Mouse (Mus musculus): Measurements from ENCODE around the gene Uckl1. TPM values are rescaled to one million over a fixed set of nuclear protein-coding genes. Genes with fewer than 3 reads are reported as not detected.
A peak's percentile ranks its signal among the peaks of the same experiment; 100 is the strongest.

Uckl1 gene
- polyA plus RNA-seq, 1 experiment from 2014 or later, result 70.9 TPM

GRCm38 (mm10) chr2:181546142-181546541 lies 38.5 kb downstream of the Uckl1 start:
- Histone ChIP-seq H3K36me3 (ENCODE audit: control insufficient read depth, insufficient read depth, low read length) (peaks cover 29% of the 10 kb centered on the region), H3K4me1 (ENCODE audit: control insufficient read depth, insufficient read depth, low read length) (no peaks in the 10 kb centered on the region), H3K9me3 (replicated peaks; ENCODE audit: control insufficient read depth, low read length) (no peaks in the 10 kb centered on the region), H3K27ac (ENCODE audit: low read length) (no peak overlapping the region), H3K4me3 (replicated peaks; ENCODE audit: low read length) (no peak overlapping the region), H3K4me2 (ENCODE audit: low read depth, low read length) (no peak overlapping the region), H3K9ac (ENCODE audit: low read length) (no peak overlapping the region), H3K27me3 (ENCODE audit: control insufficient read depth, insufficient read depth, low read length) (no peaks in the 10 kb centered on the region)
- no peak for ATAC-seq (ENCODE audit: insufficient read depth, low FRiP score)
- 91% methylated on average over 7 of the region's 7 CpGs for WGBS

- no peaks in the 10 kb centered on the region for H3K27me3 ChIP-seq (ENCODE audit: control insufficient read depth, insufficient read depth, low read length)
- no peaks in the 10 kb centered on the region for H3K9me3 ChIP-seq (replicated peaks; ENCODE audit: control insufficient read depth, low read length)
- H3K4me1 ChIP-seq (ENCODE audit: control insufficient read depth, insufficient read depth, low read length), result peaks cover 7% of the 10 kb centered on the region; the same call in 1 of the 2 replicates
- no peak overlapping the region for H3K4me3 ChIP-seq (replicated peaks; ENCODE audit: low read length)
- no peak for ATAC-seq (ENCODE audit: insufficient read depth, low FRiP score)
- no peak overlapping the region for H3K27ac ChIP-seq (ENCODE audit: low read length)
- no peak overlapping the region for H3K9ac ChIP-seq (ENCODE audit: low read length)
- no peaks in the 10 kb centered on the region for H3K36me3 ChIP-seq (ENCODE audit: control insufficient read depth, insufficient read depth, low read length)
- 80% methylated on average over 6 of the region's 6 CpGs for WGBS
- no peak overlapping the region for H3K4me2 ChIP-seq (ENCODE audit: low read depth, low read length)
These were observed 42.8 kb downstream of the Uckl1 start for GRCm38 (mm10) chr2:181541761-181542380.

DNA sequence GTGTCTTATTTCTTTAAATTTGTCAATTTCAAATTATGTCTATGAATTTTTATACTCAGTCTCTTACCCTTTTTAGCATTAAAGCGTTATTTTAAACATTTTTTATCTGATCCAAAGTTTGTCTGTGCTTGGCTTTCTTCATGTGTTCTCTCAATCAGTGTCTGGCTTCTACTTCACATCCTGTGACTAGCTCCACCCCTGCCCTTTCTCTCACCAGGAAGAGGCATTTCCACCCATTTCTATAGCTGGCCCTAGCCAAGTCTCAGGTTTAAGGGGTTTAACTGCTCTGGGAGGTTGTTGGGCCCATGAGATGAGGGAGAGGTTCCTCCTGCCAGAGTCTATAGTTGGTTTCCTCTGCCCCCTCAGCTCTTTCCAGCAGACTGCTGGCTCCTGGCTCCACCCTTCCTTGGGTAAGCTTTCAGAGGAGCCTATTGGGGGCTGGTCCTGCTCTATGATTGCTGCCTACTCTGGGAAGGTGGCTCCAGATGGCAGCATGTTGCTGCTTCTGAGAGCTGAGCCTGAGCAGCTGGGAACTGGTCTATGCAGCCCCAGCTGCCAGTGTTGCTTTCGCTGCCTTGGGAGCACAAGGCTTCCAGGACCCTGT lies 47.1 kb downstream of the Uckl1 start:
- 67% methylated on average over 2 of the region's 2 CpGs for WGBS
- no peak overlapping the region for H3K4me3 ChIP-seq (replicated peaks; ENCODE audit: low read length)
- H3K4me2 ChIP-seq (ENCODE audit: low read depth, low read length), result no peak overlapping the region
- no peak overlapping the region for H3K9ac ChIP-seq (ENCODE audit: low read length)
- no peaks in the 10 kb centered on the region for H3K27me3 ChIP-seq (ENCODE audit: control insufficient read depth, insufficient read depth, low read length)
- peak; percentile 73; the same call in 1 of the 2 replicates for ATAC-seq (ENCODE audit: insufficient read depth, low FRiP score)
- peak overlapping the region; percentile 56; the same call in 1 of the 2 replicates for H3K27ac ChIP-seq (ENCODE audit: low read length)
- no peaks in the 10 kb centered on the region for H3K9me3 ChIP-seq (replicated peaks; ENCODE audit: control insufficient read depth, low read length)
- no peaks in the 10 kb centered on the region for H3K36me3 ChIP-seq (ENCODE audit: control insufficient read depth, insufficient read depth, low read length)
- peaks cover 7% of the 10 kb centered on the region; the same call in 1 of the 2 replicates for H3K4me1 ChIP-seq (ENCODE audit: control insufficient read depth, insufficient read depth, low read length)

- H3K36me3 ChIP-seq (ENCODE audit: control insufficient read depth, insufficient read depth, low read length), result no peaks in the 10 kb centered on the region
- H3K9ac ChIP-seq (ENCODE audit: low read length), result no peak overlapping the region
These were observed 48.3 kb downstream of the Uckl1 start for GRCm38 (mm10) chr2:181536410-181536809.

GRCm38 (mm10) chr2:181532589-181532988 lies 52.1 kb downstream of the Uckl1 start:
- no peak overlapping the region for H3K4me3 ChIP-seq (replicated peaks; ENCODE audit: low read length)
- H3K4me1 ChIP-seq (ENCODE audit: control insufficient read depth, insufficient read depth, low read length), result peaks cover 2% of the 10 kb centered on the region; the same call in 1 of the 2 replicates
- no peak for ATAC-seq (ENCODE audit: insufficient read depth, low FRiP score)
- peaks cover 5% of the 10 kb centered on the region for H3K9me3 ChIP-seq (replicated peaks; ENCODE audit: control insufficient read depth, low read length)
- no peak overlapping the region for H3K4me2 ChIP-seq (ENCODE audit: low read depth, low read length)
- H3K36me3 ChIP-seq (ENCODE audit: control insufficient read depth, insufficient read depth, low read length), result peaks cover 20% of the 10 kb centered on the region
- no peak overlapping the region for H3K27ac ChIP-seq (ENCODE audit: low read length)
- H3K9ac ChIP-seq (ENCODE audit: low read length), result no peak overlapping the region
- H3K27me3 ChIP-seq (ENCODE audit: control insufficient read depth, insufficient read depth, low read length), result no peaks in the 10 kb centered on the region
- 94% methylated on average over 3 of the region's 3 CpGs for WGBS

More at GRCm38 (mm10) chr2:181536410-181536809, 48.3 kb downstream of the Uckl1 start:
- ATAC-seq (ENCODE audit: insufficient read depth, low FRiP score), result no peak
- Histone ChIP-seq H3K4me3 (replicated peaks; ENCODE audit: low read length) (no peak overlapping the region), H3K4me1 (ENCODE audit: control insufficient read depth, insufficient read depth, low read length) (peaks cover 7% of the 10 kb centered on the region; the same call in 1 of the 2 replicates), H3K9me3 (replicated peaks; ENCODE audit: control insufficient read depth, low read length) (no peaks in the 10 kb centered on the region), H3K4me2 (ENCODE audit: low read depth, low read length) (no peak overlapping the region), H3K27me3 (ENCODE audit: control insufficient read depth, insufficient read depth, low read length) (no peaks in the 10 kb centered on the region), H3K27ac (ENCODE audit: low read length) (no peak overlapping the region)
- 71% methylated on average over 2 of the region's 2 CpGs for WGBS

DNA sequence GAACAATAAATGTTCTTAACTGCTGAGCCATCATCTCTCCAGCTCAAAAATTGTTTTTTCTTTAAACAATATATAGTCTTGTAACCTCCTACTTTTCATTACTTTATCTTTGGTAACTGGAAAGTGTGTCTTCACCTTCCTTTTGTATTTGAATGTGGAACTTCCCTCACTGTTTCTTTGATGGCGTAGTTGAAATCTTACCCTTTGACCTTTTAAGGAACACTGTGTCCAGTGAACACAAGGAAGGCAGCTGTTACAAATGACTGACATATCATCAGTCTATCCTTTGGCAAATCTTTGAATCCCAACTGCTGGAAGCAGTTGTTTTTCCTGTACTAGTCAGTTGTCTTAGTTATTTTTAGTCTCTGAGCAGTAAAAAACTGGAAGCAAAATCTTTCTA lies 55.6 kb downstream of the Uckl1 start:
- Histone ChIP-seq H3K36me3 (ENCODE audit: control insufficient read depth, insufficient read depth, low read length) (peaks cover 20% of the 10 kb centered on the region), H3K27ac (ENCODE audit: low read length) (no peak overlapping the region), H3K9me3 (replicated peaks; ENCODE audit: control insufficient read depth, low read length) (peaks cover 5% of the 10 kb centered on the region), H3K4me3 (replicated peaks; ENCODE audit: low read length) (no peak overlapping the region), H3K9ac (ENCODE audit: low read length) (no peak overlapping the region), H3K4me2 (ENCODE audit: low read depth, low read length) (no peak overlapping the region), H3K27me3 (ENCODE audit: control insufficient read depth, insufficient read depth, low read length) (no peaks in the 10 kb centered on the region), H3K4me1 (ENCODE audit: control insufficient read depth, insufficient read depth, low read length) (peaks cover 4% of the 10 kb centered on the region; the same call in 1 of the 2 replicates)
- no peak for ATAC-seq (ENCODE audit: insufficient read depth, low FRiP score)
- WGBS, result 90% methylated on average over 1 of the region's 1 CpGs

- 65% methylated on average over 5 of the region's 5 CpGs for WGBS
- Histone ChIP-seq H3K9ac (ENCODE audit: low read length) (no peak overlapping the region), H3K36me3 (ENCODE audit: control insufficient read depth, insufficient read depth, low read length) (peaks cover 14% of the 10 kb centered on the region), H3K9me3 (replicated peaks; ENCODE audit: control insufficient read depth, low read length) (peaks cover 1% of the 10 kb centered on the region), H3K4me3 (replicated peaks; ENCODE audit: low read length) (no peak overlapping the region), H3K4me1 (ENCODE audit: control insufficient read depth, insufficient read depth, low read length) (peaks cover 16% of the 10 kb centered on the region), H3K27ac (ENCODE audit: low read length) (peak overlapping the region; percentile 82), H3K4me2 (ENCODE audit: low read depth, low read length) (peak overlapping the region; percentile 20; the same call in 1 of the 2 replicates), H3K27me3 (ENCODE audit: control insufficient read depth, insufficient read depth, low read length) (no peaks in the 10 kb centered on the region)
- ATAC-seq (ENCODE audit: insufficient read depth, low FRiP score), result peak; percentile 52; the same call in 1 of the 2 replicates
These were observed 59.2 kb downstream of the Uckl1 start for GRCm38 (mm10) chr2:181525526-181525925.

GRCm38 (mm10) chr2:181522811-181523210 lies 61.9 kb downstream of the Uckl1 start:
- no peaks in the 10 kb centered on the region; the same call in 1 of the 2 replicates for H3K36me3 ChIP-seq (ENCODE audit: control insufficient read depth, insufficient read depth, low read length)
- H3K27me3 ChIP-seq (ENCODE audit: control insufficient read depth, insufficient read depth, low read length), result no peaks in the 10 kb centered on the region
- 68% methylated on average over 5 of the region's 5 CpGs for WGBS

DNA sequence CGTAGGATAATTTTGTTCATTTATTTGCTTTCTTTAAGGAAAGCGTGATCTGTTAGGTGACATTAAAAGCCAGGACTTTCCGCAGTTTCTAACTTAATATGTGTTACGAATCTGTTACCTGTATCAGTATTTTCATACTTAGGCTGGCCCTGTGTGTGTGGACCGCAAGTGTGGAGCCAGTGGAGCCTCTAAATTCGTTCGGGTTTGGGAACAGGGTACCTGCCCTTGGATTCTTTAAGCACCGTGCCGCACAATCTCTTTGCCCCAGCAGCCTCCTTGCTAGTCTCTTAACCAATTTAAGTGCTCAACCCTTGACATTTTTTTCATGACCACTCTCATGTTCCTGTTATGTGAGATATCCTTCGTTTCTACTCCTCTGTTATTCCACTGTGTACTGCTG lies 63.2 kb downstream of the Uckl1 start:
- Histone ChIP-seq H3K27me3 (ENCODE audit: control insufficient read depth, insufficient read depth, low read length) (no peaks in the 10 kb centered on the region), H3K4me3 (replicated peaks; ENCODE audit: low read length) (peak overlapping the region; percentile 97), H3K4me1 (ENCODE audit: control insufficient read depth, insufficient read depth, low read length) (peaks cover 27% of the 10 kb centered on the region), H3K9me3 (replicated peaks; ENCODE audit: control insufficient read depth, low read length) (no peaks in the 10 kb centered on the region), H3K4me2 (ENCODE audit: low read depth, low read length) (peak overlapping the region; percentile 70), H3K9ac (ENCODE audit: low read length) (peak overlapping the region; percentile 62), H3K36me3 (ENCODE audit: control insufficient read depth, insufficient read depth, low read length) (no peaks in the 10 kb centered on the region; the same call in none of the 2 replicates), H3K27ac (ENCODE audit: low read length) (no peak overlapping the region)
- 38% methylated on average over 10 of the region's 10 CpGs for WGBS
- ATAC-seq (ENCODE audit: insufficient read depth, low FRiP score), result no peak

More at GRCm38 (mm10) chr2:181522811-181523210, 61.9 kb downstream of the Uckl1 start:
- ATAC-seq (ENCODE audit: insufficient read depth, low FRiP score), result no peak
- Histone ChIP-seq H3K4me1 (ENCODE audit: control insufficient read depth, insufficient read depth, low read length) (peaks cover 27% of the 10 kb centered on the region), H3K4me2 (ENCODE audit: low read depth, low read length) (no peak overlapping the region), H3K9me3 (replicated peaks; ENCODE audit: control insufficient read depth, low read length) (no peaks in the 10 kb centered on the region), H3K9ac (ENCODE audit: low read length) (no peak overlapping the region), H3K4me3 (replicated peaks; ENCODE audit: low read length) (no peak overlapping the region), H3K27ac (ENCODE audit: low read length) (no peak overlapping the region)

All from stomach, embryonic 16.5 days (tissue).